Mouse (Mus musculus): Measurements from ENCODE around the gene Rras.
A peak's percentile ranks its signal among the peaks of the same experiment; 100 is the strongest.

Rras gene

GRCm38 (mm10) chr7:45052181-45052861 lies 34.6 kb downstream of the Rras start:
- DNase-seq (ENCODE audit: low spot score in 2 of 2): no peak

- DNase-seq (ENCODE audit: low spot score in 2 of 2): no peak
Observed at GRCm38 (mm10) chr7:45052862-45053116, 35.0 kb downstream of the Rras start, which contains the start of gene Prr12. Gene Prr12 (minus strand): TSS chr7:45052881.

- peak in 1 of 2 experiments; percentile 77 for DNase-seq (ENCODE audit: low spot score in 2 of 2)
Observed at GRCm38 (mm10) chr7:45053117-45053930, 35.6 kb downstream of the Rras start.

GRCm38 (mm10) chr7:45053931-45054510 lies 36.3 kb downstream of the Rras start:
- peak; percentile 95 to 96 for DNase-seq (ENCODE audit: low spot score in 2 of 2)

GRCm38 (mm10) chr7:45056329-45056971 lies 38.7 kb downstream of the Rras start:
- DNase-seq (ENCODE audit: low spot score in 2 of 2): no peak

GRCm38 (mm10) chr7:45056972-45057348 lies 39.2 kb downstream of the Rras start:
- no peak for DNase-seq (ENCODE audit: low spot score in 2 of 2)

GRCm38 (mm10) chr7:45058607-45059571 lies 41.1 kb downstream of the Rras start:
- DNase-seq (ENCODE audit: low spot score in 2 of 2): no peak

GRCm38 (mm10) chr7:45060632-45061122 lies 42.9 kb downstream of the Rras start:
- DNase-seq (ENCODE audit: low spot score in 2 of 2): no peak

- no peak for DNase-seq (ENCODE audit: low spot score in 2 of 2)
Observed at GRCm38 (mm10) chr7:45061532-45062075, 43.8 kb downstream of the Rras start.

- peak; percentile 89 to 90 for DNase-seq (ENCODE audit: low spot score in 2 of 2)
Observed at GRCm38 (mm10) chr7:45062239-45062835, 44.6 kb downstream of the Rras start, which contains the start of the genes Nosip and Prrg2. Gene Nosip (plus strand): TSS chr7:45062429. Gene Prrg2 (minus strand): TSS chr7:45062677.

- no peak for DNase-seq (ENCODE audit: low spot score in 2 of 2)
Observed at GRCm38 (mm10) chr7:45067190-45067999, 49.6 kb downstream of the Rras start.

- DNase-seq (ENCODE audit: low spot score in 2 of 2): no peak
Observed at GRCm38 (mm10) chr7:45068000-45068318, 50.2 kb downstream of the Rras start.

- DNase-seq (ENCODE audit: low spot score in 2 of 2): no peak
Observed at GRCm38 (mm10) chr7:45069671-45070070, 51.9 kb downstream of the Rras start.
